In the genomic region with DNA sequence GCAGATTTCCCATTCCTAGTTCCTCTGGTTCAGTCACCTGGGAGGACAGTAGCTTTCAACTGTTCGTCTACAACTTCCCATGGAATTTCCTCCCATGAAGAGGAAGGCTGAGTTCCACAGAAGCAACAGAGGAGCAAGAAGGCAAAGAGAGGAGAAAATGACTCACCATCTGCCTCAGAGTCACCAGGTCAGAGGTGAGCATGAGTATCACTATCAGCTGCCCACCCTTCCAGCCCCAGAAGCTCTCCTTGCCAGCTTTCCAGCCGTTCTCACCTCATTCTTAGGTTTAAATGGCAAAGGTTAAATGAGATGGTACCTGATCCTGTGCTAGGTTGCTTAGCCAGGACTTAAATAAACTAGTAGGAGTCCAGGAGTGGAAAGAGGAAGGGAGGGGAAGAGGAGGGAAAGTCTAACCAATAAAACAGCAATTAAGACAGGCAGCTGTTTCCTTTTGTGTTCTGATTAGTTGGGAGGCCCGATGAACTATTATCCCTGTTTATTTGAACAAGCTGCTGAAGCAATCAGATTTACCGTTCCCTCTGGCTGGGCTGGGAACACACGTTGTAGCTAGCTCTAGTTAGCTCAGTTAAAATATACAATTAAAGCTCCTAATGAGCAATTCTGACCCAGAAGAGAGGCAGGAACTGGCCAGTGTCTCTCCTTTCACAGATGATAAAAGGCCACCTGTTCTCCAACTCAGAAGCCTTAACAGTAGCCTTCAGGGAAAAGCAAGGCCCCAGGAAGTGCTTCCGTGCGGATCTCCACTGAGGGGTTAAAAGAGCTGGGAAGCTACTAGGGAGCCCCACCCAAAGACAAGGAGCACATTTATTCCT, we compare ENCODE assay signal across 8 mouse cellular contexts.
DNase-seq lines count a peak whose midpoint lies in the region; ATAC-seq and TF ChIP-seq lines count a peak whose summit lies in the region.

No protein-coding gene starts in this region.

- H3K27me3 ChIP-seq in liver, postnatal 0 days (ENCODE audit: insufficient read depth, low read length), result no peaks in the 10 kb centered on the region
- no peaks in the 10 kb centered on the region for H3K27me3 ChIP-seq in liver, embryonic 12.5 days (replicated peaks)
- H3K27me3 ChIP-seq in heart, embryonic 13.5 days (replicated peaks), result no peaks in the 10 kb centered on the region
- H3K27me3 ChIP-seq in neural tube, embryonic 14.5 days (ENCODE audit: control insufficient read depth, insufficient read depth, low read length), result no peaks in the 10 kb centered on the region

- no peak for ATAC-seq in liver, postnatal 0 days
- no peak for ATAC-seq in liver, embryonic 12.5 days
- ATAC-seq in heart, embryonic 13.5 days (ENCODE audit: extremely low read depth, insufficient number of reproducible peaks, low FRiP score, low TSS enrichment), result no peak
- peak; percentile 34; the same call in 1 of the 2 replicates for ATAC-seq in neural tube, embryonic 14.5 days (ENCODE audit: low read depth)

- H3K9ac ChIP-seq in liver, postnatal 0 days (replicated peaks), result no peak overlapping the region; the same call in 1 of the 2 replicates
- no peak overlapping the region for H3K9ac ChIP-seq in liver, embryonic 12.5 days
- 0 out of 2 replicates have a peak overlapping the region, but pooled peaks have one; percentile 5 for H3K9ac ChIP-seq in heart, embryonic 13.5 days
- H3K9ac ChIP-seq in neural tube, embryonic 14.5 days (replicated peaks; ENCODE audit: low read depth, low read length), result no peak overlapping the region

- 43% methylated on average over 7 of the region's 7 CpGs for WGBS in liver, postnatal 0 days (ENCODE audit: insufficient replicate concordance)
- 68% methylated on average over 7 of the region's 7 CpGs for WGBS in liver, embryonic 12.5 days (ENCODE audit: insufficient replicate concordance)
- WGBS in heart, embryonic 13.5 days, result 50% methylated on average over 7 of the region's 7 CpGs
- WGBS in neural tube, embryonic 14.5 days, result 36% methylated on average over 7 of the region's 7 CpGs

- H3K4me1 ChIP-seq in liver, postnatal 0 days (ENCODE audit: insufficient read depth), result peaks cover 13% of the 10 kb centered on the region
- peaks cover 13% of the 10 kb centered on the region; the same call in 1 of the 2 replicates for H3K4me1 ChIP-seq in liver, embryonic 12.5 days
- H3K4me1 ChIP-seq in heart, embryonic 13.5 days, result peaks cover 47% of the 10 kb centered on the region
- no peaks in the 10 kb centered on the region for H3K4me1 ChIP-seq in neural tube, embryonic 14.5 days (ENCODE audit: control insufficient read depth, insufficient read depth, low read length)

- no peak overlapping the region for H3K4me2 ChIP-seq in liver, postnatal 0 days (ENCODE audit: low read depth, low read length)
- H3K4me2 ChIP-seq in liver, embryonic 12.5 days, result no peak overlapping the region
- no peak overlapping the region for H3K4me2 ChIP-seq in heart, embryonic 13.5 days
- H3K4me2 ChIP-seq in neural tube, embryonic 14.5 days (ENCODE audit: low read depth, low read length), result no peak overlapping the region

- peak overlapping the region; percentile 67 for H3K27ac ChIP-seq in liver, postnatal 0 days (ENCODE audit: low read depth)
- H3K27ac ChIP-seq in liver, embryonic 12.5 days, result no peak overlapping the region
- H3K27ac ChIP-seq in heart, embryonic 13.5 days (replicated peaks), result peak overlapping the region; percentile 76
- H3K27ac ChIP-seq in neural tube, embryonic 14.5 days (ENCODE audit: low read depth, low read length), result peak overlapping the region; percentile 34; the same call in 1 of the 2 replicates

- no peak for TF ChIP-seq EP300 in liver, postnatal 0 days (IDR thresholded peaks at IDR 0.05; ENCODE audit: low read depth)

- TF ChIP-seq CTCF in liver, postnatal 0 days (IDR thresholded peaks at IDR 0.05; ENCODE audit: low read depth), result no peak

- no peaks in the 10 kb centered on the region for H3K9me3 ChIP-seq in liver, postnatal 0 days (ENCODE audit: low read length)
- no peaks in the 10 kb centered on the region for H3K9me3 ChIP-seq in liver, embryonic 12.5 days (replicated peaks)
- no peaks in the 10 kb centered on the region for H3K9me3 ChIP-seq in heart, embryonic 13.5 days
- H3K9me3 ChIP-seq in neural tube, embryonic 14.5 days (ENCODE audit: control insufficient read depth, low read length), result no peaks in the 10 kb centered on the region

- no peak for DNase-seq in liver, postnatal 0 days
- DNase-seq in embryo, embryonic 9.5 days (ENCODE audit: extremely low spot score), result peak; percentile 8
- no peak for DNase-seq in cerebellum, adult 11 months
- DNase-seq in natural killer cell, adult 2 months (ENCODE audit: low spot score in 2 of 2), result no peak
- no peak for DNase-seq in frontal cortex, adult 2 months (ENCODE audit: extremely low spot score in 1 of 2, low spot score in 1 of 2)

- H3K36me3 ChIP-seq in liver, postnatal 0 days (replicated peaks; ENCODE audit: insufficient read depth, low read length), result no peaks in the 10 kb centered on the region
- peaks cover 11% of the 10 kb centered on the region for H3K36me3 ChIP-seq in liver, embryonic 12.5 days
- H3K36me3 ChIP-seq in heart, embryonic 13.5 days, result 0 out of 2 replicates have a peak, but pooled peaks cover 7% of the 10 kb centered on the region
- H3K36me3 ChIP-seq in neural tube, embryonic 14.5 days (ENCODE audit: control insufficient read depth, insufficient read depth, low read length), result no peaks in the 10 kb centered on the region

- no peak overlapping the region for H3K4me3 ChIP-seq in liver, postnatal 0 days (ENCODE audit: low read depth, low read length)
- H3K4me3 ChIP-seq in liver, embryonic 12.5 days, result no peak overlapping the region
- H3K4me3 ChIP-seq in heart, embryonic 13.5 days, result no peak overlapping the region
- no peak overlapping the region for H3K4me3 ChIP-seq in neural tube, embryonic 14.5 days (ENCODE audit: low read depth, low read length)
